Mouse (Mus musculus): ENCODE measurements at regions not wholly inside any gene's neighbourhood (a gene's known extent, or its start where the extent isn't known, plus 50 kb on each side); places are given as distances from the start of the nearest gene placed in this dataset.

DNA sequence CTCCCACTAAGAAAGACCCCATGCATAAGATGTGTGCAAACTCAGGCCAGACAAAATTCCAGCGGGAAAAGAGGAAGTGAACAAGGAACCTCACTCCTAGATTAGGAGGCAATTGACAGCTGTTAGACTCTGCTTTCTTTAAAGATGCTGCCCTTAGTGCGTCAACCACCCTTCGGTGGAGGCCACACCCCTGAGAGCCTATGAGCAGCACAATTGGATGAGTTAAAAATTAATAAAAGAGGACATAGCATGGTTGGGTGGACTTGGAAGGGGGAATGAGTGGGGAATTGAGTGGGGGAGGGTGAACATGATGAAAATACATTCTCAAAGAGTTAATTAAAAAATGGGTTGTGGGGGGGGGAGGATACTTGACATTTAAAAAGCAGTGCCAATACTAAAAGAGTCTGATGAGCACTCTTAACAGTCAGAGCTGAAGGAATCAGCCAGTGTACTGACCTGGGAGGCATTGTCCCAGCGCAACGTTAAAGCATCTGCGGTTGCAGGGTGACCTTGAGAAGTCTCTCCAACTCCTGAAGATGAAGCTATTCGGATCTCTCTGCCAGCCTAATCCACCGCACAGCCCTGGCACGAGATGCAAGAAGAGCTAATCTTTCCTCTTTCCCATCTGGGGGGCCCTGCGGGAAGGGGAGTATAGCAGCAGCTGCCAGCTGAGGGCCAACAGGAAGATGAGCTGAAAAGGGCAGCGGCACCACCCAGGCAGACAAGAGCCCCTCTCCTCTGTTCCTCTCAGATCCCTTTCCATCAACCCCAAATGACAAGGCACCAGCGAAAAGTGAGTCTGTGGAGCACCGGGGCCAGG is 283.4 kb upstream of the Kirrel3 start:
- TF ChIP-seq CTCF (conservative IDR thresholded peaks at IDR 0.05; ENCODE audit: insufficient read depth, insufficient read length, low read depth, low read length), result no peak
- TF ChIP-seq POLR2A (IDR thresholded peaks at IDR 0.05; ENCODE audit: low read depth, low read length), result no peak
